Mouse (Mus musculus) brain, embryonic 14.5 days (tissue): Measurements from ENCODE around the gene Vmn2r89.

ENCODE experiments used
- CTCF ChIP-seq: fragments of 200-500 bp; IDR thresholded peaks from 2 replicates; pipeline ENCODE4 v1.5.1; 2012; ENCODE audit warnings: inconsistent platforms, mild to moderate bottlenecking, moderate library complexity, borderline replicate concordance; ENCODE audit not compliant: insufficient read depth, insufficient read length; ENCODE audit errors: extremely low read depth
- POLR2A ChIP-seq: fragments of 200-500 bp; IDR thresholded peaks from 2 replicates; pipeline ENCODE4 v1.6.1; 2012; ENCODE audit warnings: mild to moderate bottlenecking, inconsistent platforms, borderline replicate concordance; ENCODE audit not compliant: poor library complexity, insufficient read depth, insufficient read length, severe bottlenecking; ENCODE audit errors: extremely low read depth

DNA sequence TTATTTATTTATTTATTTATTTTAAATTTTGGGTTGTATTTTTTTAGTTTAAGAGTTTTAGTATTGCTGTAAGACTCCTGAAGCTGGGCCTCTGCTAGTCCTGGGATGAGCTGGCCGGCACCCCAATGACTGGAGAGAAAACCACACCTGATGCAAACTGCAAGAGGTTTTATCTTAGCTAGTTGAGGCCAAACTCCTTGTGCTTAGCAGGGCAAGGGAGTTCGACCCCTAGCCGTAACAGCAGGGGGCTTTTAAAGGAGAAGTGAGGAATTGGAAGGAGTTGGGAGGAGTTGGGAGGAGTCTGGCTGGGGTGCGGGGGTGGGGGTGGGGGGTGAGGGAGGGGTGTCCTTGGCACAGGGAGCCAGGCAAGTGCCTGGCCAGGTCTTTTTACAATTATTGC, 12.7 kb upstream of the Vmn2r89 start:
- TF ChIP-seq CTCF: no peak
- no peak for TF ChIP-seq POLR2A
